Mouse (Mus musculus) embryonic facial prominence, embryonic 14.5 days (tissue): ENCODE measurements at regions not wholly inside any gene's neighbourhood (a gene's known extent, or its start where the extent isn't known, plus 50 kb on each side); places are given as distances from the start of the nearest gene placed in this dataset.
"Not testable (repeated sequence)": the region's sequence is repeated elsewhere in the genome, so short reads cannot be mapped to it uniquely, and the experiment has no call there.

Experiments used
- ATAC-seq: fragments of 200-750 bp; cut with Nextera tagmentation; 2 replicates; pipeline ENCODE4 v1.8.0; 2017; ENCODE audit warnings: low read depth, moderate number of reproducible peaks, moderate TSS enrichment
- DNase-seq: peaks from one replicate; pipeline ENCODE4 v3.0.0-alpha.2; 2015; ENCODE audit warnings: low spot score
- H3K27ac ChIP-seq: fragments of 300-500 bp; sonication (generic); replicated peaks from 2 replicates; pipeline ENCODE4 v1.5.1; 2014; ENCODE audit warnings: low read depth, mild to moderate bottlenecking, low read length, moderate library complexity
- H3K27me3 ChIP-seq: fragments of 300-500 bp; sonication (generic); replicated peaks from 2 replicates; pipeline ENCODE4 v1.6.1; 2014; ENCODE audit warnings: low read length; ENCODE audit not compliant: control insufficient read depth, insufficient read depth
- H3K36me3 ChIP-seq: fragments of 300-500 bp; sonication (generic); 2 replicates; pipeline ENCODE4 v1.6.1; 2014; ENCODE audit warnings: low read length, mixed read lengths; ENCODE audit not compliant: control insufficient read depth, insufficient read depth
- H3K4me1 ChIP-seq: fragments of 300-500 bp; sonication (generic); 2 replicates; pipeline ENCODE4 v1.6.1; 2014; ENCODE audit warnings: antibody characterized with exemption, low read length; ENCODE audit not compliant: control insufficient read depth, insufficient read depth
- H3K4me2 ChIP-seq: fragments of 300-500 bp; sonication (generic); 2 replicates; pipeline ENCODE4 v1.6.1; 2014; ENCODE audit warnings: low read depth, mild to moderate bottlenecking, low read length, moderate library complexity, mixed read lengths
- H3K4me3 ChIP-seq: fragments of 300-500 bp; sonication (generic); 2 replicates; pipeline ENCODE4 v1.5.1; 2014; ENCODE audit warnings: low read depth, mild to moderate bottlenecking, low read length
- H3K9ac ChIP-seq: fragments of 300-500 bp; sonication (generic); 2 replicates; pipeline ENCODE4 v1.6.1; 2014; ENCODE audit warnings: low read depth, mild to moderate bottlenecking, low read length, moderate library complexity, mixed read lengths
- H3K9me3 ChIP-seq: fragments of 300-500 bp; sonication (generic); 2 replicates; pipeline ENCODE4 v1.6.1; 2016; ENCODE audit warnings: low read length; ENCODE audit not compliant: control insufficient read depth
- WGBS: fragments of 180-500 bp; shearing (Covaris S2); extraction: QIAGEN DNeasy Blood & Tissue Kit; methylation state at CpG from one replicate; pipeline ENCODE4 v1.1.7; 2014; 5-methylcytosine and 5-hydroxymethylcytosine counted together

DNA sequence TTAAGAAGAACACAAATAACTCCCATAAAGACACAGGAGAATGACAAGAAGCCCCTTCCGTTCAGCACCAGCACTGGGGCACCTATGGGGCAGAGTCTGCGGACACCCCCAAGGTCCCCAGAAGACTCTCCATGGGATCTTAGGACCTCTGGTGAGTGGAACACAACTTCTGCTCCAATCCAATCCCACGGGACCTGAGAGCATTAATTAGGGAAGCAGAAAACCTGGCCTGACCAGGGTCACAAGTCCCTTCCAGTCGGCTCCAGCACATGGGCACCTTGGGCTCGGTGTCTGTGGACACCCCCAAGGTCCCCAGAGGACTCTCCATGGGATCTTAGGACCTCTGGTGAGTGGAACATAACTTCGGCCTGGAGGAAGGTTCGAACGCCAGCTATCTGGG, 59.0 kb upstream of the Btbd35f25 start:
- not testable (repeated sequence) for H3K4me1 ChIP-seq, H3K27me3 ChIP-seq, H3K36me3 ChIP-seq, H3K4me3 ChIP-seq, H3K27ac ChIP-seq, H3K4me2 ChIP-seq, DNase-seq, H3K9ac ChIP-seq, ATAC-seq
- 86% methylated on average over 8 of the region's 8 CpGs for WGBS
- H3K9me3 ChIP-seq = peaks cover 54% of the 10 kb centered on the region

DNA sequence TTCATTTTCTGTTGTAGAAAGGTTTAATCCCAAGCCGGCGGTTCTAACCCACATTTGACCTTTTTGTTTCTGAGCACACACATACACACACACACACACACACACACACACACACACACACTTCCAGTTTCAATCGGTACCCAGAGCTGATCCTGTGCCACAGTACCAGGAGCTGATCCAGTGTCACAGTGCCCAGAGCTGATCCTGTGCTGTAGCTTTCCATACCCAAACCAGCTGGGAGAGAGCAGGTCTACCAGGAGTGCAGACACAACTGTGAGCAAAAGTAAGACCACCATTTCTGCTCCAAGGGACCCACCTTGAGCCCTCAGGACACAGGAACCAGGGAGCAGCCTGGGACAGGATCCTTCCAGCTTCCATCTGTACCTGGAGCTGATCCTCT, 58.3 kb upstream of the Btbd35f25 start:
- Histone ChIP-seq H3K4me1 (no peaks in the 10 kb centered on the region), H3K4me3 (no peak overlapping the region), H3K4me2 (no peak overlapping the region), H3K27me3 (no peaks in the 10 kb centered on the region), H3K27ac (no peak overlapping the region), H3K9me3 (peaks cover 56% of the 10 kb centered on the region), H3K9ac (no peak overlapping the region), H3K36me3 (no peaks in the 10 kb centered on the region)
- no peak for ATAC-seq
- no peak for DNase-seq
- WGBS = 91% methylated on average over 3 of the region's 3 CpGs
